Mouse (Mus musculus) liver, embryonic 16.5 days (tissue): ENCODE measurements around the gene Paox. TPM values are rescaled to one million over a fixed set of nuclear protein-coding genes. Genes with fewer than 3 reads are reported as not detected.

Experiments used
- ATAC-seq: fragments of 200-750 bp; cut with Nextera tagmentation; 2 replicates; pipeline ENCODE4 v1.8.0; 2017; ENCODE audit warnings: low read depth, mild to moderate bottlenecking, moderate number of reproducible peaks, moderate library complexity
- H3K27ac ChIP-seq: fragments of 300-500 bp; sonication (generic); 2 replicates; pipeline ENCODE4 v1.5.1; 2014; ENCODE audit warnings: mild to moderate bottlenecking, low read length
- H3K27me3 ChIP-seq: fragments of 300-500 bp; sonication (generic); 2 replicates; pipeline ENCODE4 v1.6.1; 2014; ENCODE audit warnings: low read depth, low read length, mixed read lengths; ENCODE audit not compliant: control insufficient read depth, insufficient read depth
- H3K36me3 ChIP-seq: fragments of 300-500 bp; sonication (generic); 2 replicates; pipeline ENCODE4 v1.6.1; 2014; ENCODE audit warnings: mild to moderate bottlenecking; ENCODE audit not compliant: control insufficient read depth, insufficient read depth
- H3K4me1 ChIP-seq: fragments of 300-500 bp; sonication (generic); 2 replicates; pipeline ENCODE4 v1.6.1; 2014; ENCODE audit warnings: low read depth, low read length, mixed read lengths; ENCODE audit not compliant: control insufficient read depth
- H3K4me2 ChIP-seq: fragments of 300-500 bp; sonication (generic); 2 replicates; pipeline ENCODE4 v1.6.1; 2014; ENCODE audit warnings: low read depth, low read length, mixed read lengths
- H3K4me3 ChIP-seq: fragments of 300-500 bp; sonication (generic); 2 replicates; pipeline ENCODE4 v1.5.1; 2014; ENCODE audit warnings: low read depth, mild to moderate bottlenecking, low read length
- H3K9ac ChIP-seq: fragments of 300-500 bp; sonication (generic); 2 replicates; pipeline ENCODE4 v1.6.1; 2014; ENCODE audit warnings: low read depth, low read length
- H3K9me3 ChIP-seq: fragments of 300-500 bp; sonication (generic); replicated peaks from 2 replicates; pipeline ENCODE4 v1.6.1; 2016; ENCODE audit warnings: low read length; ENCODE audit not compliant: control insufficient read depth
- WGBS: fragments of 180-500 bp; shearing (Covaris S2); extraction: QIAGEN DNeasy Blood & Tissue Kit; methylation state at CpG from one replicate; pipeline ENCODE4 v1.1.7; 2014; ENCODE audit not compliant: insufficient replicate concordance; 5-methylcytosine and 5-hydroxymethylcytosine counted together
- polyA plus RNA-seq: library from polyadenylated mRNA; unstranded; fragments of >200 nt; fragmentation: Nextera tagmentation; extraction: Ambion mirVana; gene quantifications from 2 replicates; pipeline ENCODE4 v1.2.1, GENCODE M21; 2015

Gene Paox
- 11.0 and 14.3 TPM in 2 replicates for polyA plus RNA-seq

GRCm38 (mm10) chr7:140115583-140116328 lies at the start of gene Paox:
Gene Paox, plus strand, starts transcription at chr7:140115799.
- peak within 1 kb of the TSS; percentile 80 for H3K4me3 ChIP-seq
- peak within 1 kb of the TSS; percentile 80 for H3K9ac ChIP-seq
- H3K9me3 ChIP-seq = no peaks in the 10 kb centered on the region
- peak; percentile 74 for ATAC-seq
- H3K36me3 ChIP-seq = peaks cover 7% of the 10 kb centered on the region; the same call in 1 of the 2 replicates
- H3K27ac ChIP-seq = peak within 1 kb of the TSS; percentile 94
- peaks cover 15% of the 10 kb centered on the region for H3K4me1 ChIP-seq
- 2% methylated on average over 23 of the region's 23 CpGs for WGBS
- H3K27me3 ChIP-seq = no peaks in the 10 kb centered on the region
- peak within 1 kb of the TSS; percentile 96 for H3K4me2 ChIP-seq

- Histone ChIP-seq H3K4me3 (no peak overlapping the region), H3K4me1 (no peaks in the 10 kb centered on the region), H3K9me3 (no peaks in the 10 kb centered on the region), H3K27me3 (peaks cover 7% of the 10 kb centered on the region), H3K9ac (no peak overlapping the region), H3K27ac (no peak overlapping the region), H3K4me2 (no peak overlapping the region), H3K36me3 (no peaks in the 10 kb centered on the region)
- no peak for ATAC-seq
- WGBS = 46% methylated on average over 6 of the region's 6 CpGs
Measured at GRCm38 (mm10) chr7:140067397-140067796, 48.2 kb upstream of the Paox start.

GRCm38 (mm10) chr7:140070042-140070711 lies 45.4 kb upstream of the Paox start:
- no peak overlapping the region for H3K9ac ChIP-seq
- peak; percentile 50; the same call in 1 of the 2 replicates for ATAC-seq
- 33% methylated on average over 36 of the region's 39 CpGs for WGBS

GRCm38 (mm10) chr7:140077698-140078097 lies 37.9 kb upstream of the Paox start:
- no peak for ATAC-seq
- no peaks in the 10 kb centered on the region for H3K9me3 ChIP-seq
- H3K36me3 ChIP-seq = no peaks in the 10 kb centered on the region
- H3K4me3 ChIP-seq = no peak overlapping the region
- no peak overlapping the region for H3K9ac ChIP-seq
- no peak overlapping the region for H3K27ac ChIP-seq
- H3K4me2 ChIP-seq = no peak overlapping the region
- H3K4me1 ChIP-seq = no peaks in the 10 kb centered on the region
- H3K27me3 ChIP-seq = peaks cover 34% of the 10 kb centered on the region
- WGBS = 53% methylated on average over 6 of the region's 6 CpGs

More at GRCm38 (mm10) chr7:140070042-140070711, 45.4 kb upstream of the Paox start:
- Histone ChIP-seq H3K4me1 (no peaks in the 10 kb centered on the region), H3K9me3 (no peaks in the 10 kb centered on the region), H3K4me2 (peak overlapping the region; percentile 26; the same call in 1 of the 2 replicates), H3K27ac (no peak overlapping the region), H3K36me3 (no peaks in the 10 kb centered on the region), H3K27me3 (peaks cover 2% of the 10 kb centered on the region; the same call in 1 of the 2 replicates), H3K4me3 (peak overlapping the region; percentile 1; the same call in 1 of the 2 replicates)

- WGBS = 2% methylated on average over 5 of the region's 5 CpGs
Measured at GRCm38 (mm10) chr7:140078711-140079110, 36.9 kb upstream of the Paox start.

GRCm38 (mm10) chr7:140080503-140081156 lies 35.0 kb upstream of the Paox start:
- Histone ChIP-seq H3K27me3 (peaks cover 31% of the 10 kb centered on the region), H3K4me3 (no peak overlapping the region), H3K36me3 (no peaks in the 10 kb centered on the region), H3K4me2 (no peak overlapping the region), H3K9me3 (no peaks in the 10 kb centered on the region), H3K4me1 (no peaks in the 10 kb centered on the region), H3K27ac (no peak overlapping the region), H3K9ac (no peak overlapping the region)
- ATAC-seq = peak; percentile 13; the same call in 1 of the 2 replicates
- WGBS = 5% methylated on average over 24 of the region's 24 CpGs

More at GRCm38 (mm10) chr7:140078711-140079110, 36.9 kb upstream of the Paox start:
- H3K4me3 ChIP-seq = no peak overlapping the region
- no peaks in the 10 kb centered on the region for H3K4me1 ChIP-seq
- H3K36me3 ChIP-seq = no peaks in the 10 kb centered on the region
- H3K27me3 ChIP-seq = peaks cover 31% of the 10 kb centered on the region
- no peaks in the 10 kb centered on the region for H3K9me3 ChIP-seq
- no peak overlapping the region for H3K9ac ChIP-seq
- ATAC-seq = no peak
- H3K4me2 ChIP-seq = no peak overlapping the region
- H3K27ac ChIP-seq = no peak overlapping the region

GRCm38 (mm10) chr7:140081408-140082241 lies 34.0 kb upstream of the Paox start:
- WGBS = 20% methylated on average over 20 of the region's 20 CpGs
- Histone ChIP-seq H3K9ac (no peak overlapping the region), H3K27me3 (peaks cover 31% of the 10 kb centered on the region), H3K9me3 (no peaks in the 10 kb centered on the region), H3K27ac (no peak overlapping the region), H3K36me3 (no peaks in the 10 kb centered on the region), H3K4me2 (no peak overlapping the region), H3K4me3 (no peak overlapping the region), H3K4me1 (no peaks in the 10 kb centered on the region)
- ATAC-seq = no peak

GRCm38 (mm10) chr7:140082242-140082678 lies 33.3 kb upstream of the Paox start, which contains the start of gene Caly:
Gene Caly, minus strand, starts transcription at chr7:140082548.
- Histone ChIP-seq H3K27me3 (peaks cover 31% of the 10 kb centered on the region), H3K9ac (no peak within 1 kb of the TSS), H3K4me3 (no peak within 1 kb of the TSS), H3K4me2 (no peak within 1 kb of the TSS), H3K4me1 (no peaks in the 10 kb centered on the region), H3K9me3 (no peaks in the 10 kb centered on the region), H3K27ac (no peak within 1 kb of the TSS), H3K36me3 (no peaks in the 10 kb centered on the region)
- no peak for ATAC-seq
- 9% methylated on average over 18 of the region's 18 CpGs for WGBS
